Mouse (Mus musculus) ES-Bruce4 (cell line): ENCODE results near the gene Zc3h18. TPM values are rescaled to one million over a fixed set of nuclear protein-coding genes. Genes with fewer than 3 reads are reported as not detected.

Source experiments
- H3K27ac ChIP-seq: 2 replicates; pipeline ENCODE4 v1.5.1; 2012; ENCODE audit warnings: low read length, inconsistent platforms; ENCODE audit not compliant: insufficient read depth
- H3K27me3 ChIP-seq: 2 replicates; pipeline ENCODE4 v1.6.1; 2012; ENCODE audit warnings: mild to moderate bottlenecking, low read length, inconsistent platforms; ENCODE audit not compliant: control insufficient read depth, poor library complexity, insufficient read depth, severe bottlenecking
- H3K36me3 ChIP-seq: 2 replicates; pipeline ENCODE4 v1.6.1; 2012; ENCODE audit warnings: inconsistent platforms, mild to moderate bottlenecking, low read length, moderate library complexity; ENCODE audit not compliant: control insufficient read depth, poor library complexity, insufficient read depth, severe bottlenecking
- H3K4me1 ChIP-seq: one replicate; pipeline ENCODE4 v1.8.1; 2011; ENCODE audit warnings: low read length; ENCODE audit not compliant: control insufficient read depth, insufficient read depth
- H3K4me3 ChIP-seq: 2 replicates; pipeline ENCODE4 v1.5.1; 2011; ENCODE audit warnings: low read depth, mild to moderate bottlenecking, low read length
- H3K9ac ChIP-seq: 2 replicates; pipeline ENCODE4 v1.6.1; 2012; ENCODE audit warnings: low read depth, mild to moderate bottlenecking, inconsistent platforms; ENCODE audit not compliant: poor library complexity, severe bottlenecking
- H3K9me3 ChIP-seq: replicated peaks from 2 replicates; pipeline ENCODE4 v1.6.1; 2012; ENCODE audit warnings: mild to moderate bottlenecking, low read length, inconsistent platforms; ENCODE audit not compliant: control insufficient read depth, poor library complexity, insufficient read depth, severe bottlenecking
- CTCF ChIP-seq: IDR thresholded peaks from one replicate; pipeline ENCODE4 v1.8.1; 2011; ENCODE audit warnings: low read depth, low read length
- EP300 ChIP-seq: IDR thresholded peaks from 2 replicates; pipeline ENCODE4 v1.6.1; 2011; ENCODE audit warnings: low read depth, low read length; ENCODE audit not compliant: insufficient read depth
- POLR2A ChIP-seq: IDR thresholded peaks from one replicate; pipeline ENCODE4 v1.8.1; 2011; ENCODE audit warnings: low read length; ENCODE audit not compliant: insufficient read depth
- polyA plus RNA-seq: library from polyadenylated mRNA; stranded (reverse); fragments of >200 nt; gene quantifications from 2 replicates; pipeline ENCODE4 v1.2.4, GENCODE M21; 2011; ENCODE audit warnings: low read depth; ENCODE audit not compliant: missing spikeins, insufficient read depth, insufficient read length

Gene Zc3h18
- polyA plus RNA-seq, 1 experiment = 67.2 TPM

DNA sequence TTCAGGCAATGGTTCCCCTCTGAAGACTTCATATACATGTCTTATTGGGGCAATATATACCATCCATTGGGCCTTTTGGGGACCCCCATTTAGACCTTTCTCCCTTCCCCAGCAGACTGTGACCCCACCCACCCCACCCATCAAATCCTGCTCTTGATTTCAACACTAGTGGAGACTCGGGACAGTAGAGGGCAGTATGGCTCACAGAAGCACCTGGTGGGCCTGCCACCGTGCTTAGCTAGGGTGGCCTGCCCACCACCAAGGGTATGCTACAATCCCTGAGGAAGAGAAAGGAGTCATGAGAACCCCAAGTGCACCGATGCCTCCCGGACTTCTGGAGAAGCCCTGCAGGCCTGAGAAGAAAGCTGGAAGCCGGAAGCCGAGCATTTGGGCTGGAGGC lies 37.6 kb upstream of the Zc3h18 start:
- TF ChIP-seq EP300 (no peak), CTCF (peak; percentile 65)
- Histone ChIP-seq H3K27me3 (peaks cover 4% of the 10 kb centered on the region; the same call in 1 of the 2 replicates), H3K4me3 (no peak overlapping the region), H3K4me1 (no peaks in the 10 kb centered on the region), H3K9me3 (no peaks in the 10 kb centered on the region), H3K9ac (no peak overlapping the region), H3K36me3 (no peaks in the 10 kb centered on the region), H3K27ac (no peak overlapping the region)

DNA sequence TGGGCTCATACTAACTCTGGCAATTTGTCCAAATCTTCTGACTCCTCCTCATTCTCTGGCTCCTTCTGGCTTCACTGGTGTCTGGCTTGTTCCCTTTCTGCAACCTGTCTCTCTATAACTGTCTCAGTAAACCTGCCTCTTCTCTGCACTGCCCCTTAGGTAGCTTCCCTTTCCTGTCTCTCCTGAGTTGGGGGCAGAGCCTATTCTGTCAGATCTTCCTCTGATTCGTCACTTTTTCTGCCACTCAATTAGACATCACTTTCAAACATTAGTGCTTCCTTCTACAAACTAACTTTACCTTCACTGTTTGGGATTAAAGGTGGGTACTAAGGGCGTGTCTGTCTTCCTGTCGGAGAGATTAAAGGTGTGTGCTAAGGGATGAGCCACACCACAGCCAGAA lies 35.6 kb upstream of the Zc3h18 start:
- Histone ChIP-seq H3K9ac (no peak overlapping the region), H3K27me3 (peaks cover 4% of the 10 kb centered on the region; the same call in 1 of the 2 replicates), H3K9me3 (no peaks in the 10 kb centered on the region), H3K27ac (no peak overlapping the region), H3K36me3 (no peaks in the 10 kb centered on the region), H3K4me1 (peaks cover 4% of the 10 kb centered on the region), H3K4me3 (no peak overlapping the region)
- no peak for TF ChIP-seq POLR2A
- TF ChIP-seq EP300 = no peak
- no peak for TF ChIP-seq CTCF

GRCm38 (mm10) chr8:122341790-122342189 lies 34.6 kb upstream of the Zc3h18 start:
- Histone ChIP-seq H3K27me3 (peaks cover 1% of the 10 kb centered on the region; the same call in 1 of the 2 replicates), H3K9me3 (no peaks in the 10 kb centered on the region), H3K27ac (no peak overlapping the region), H3K9ac (no peak overlapping the region), H3K4me1 (peaks cover 4% of the 10 kb centered on the region), H3K36me3 (no peaks in the 10 kb centered on the region), H3K4me3 (no peak overlapping the region)
- TF ChIP-seq EP300 = no peak
- TF ChIP-seq POLR2A = no peak
- TF ChIP-seq CTCF = no peak

GRCm38 (mm10) chr8:122342362-122342761 lies 34.0 kb upstream of the Zc3h18 start:
- no peak for TF ChIP-seq POLR2A
- TF ChIP-seq CTCF = no peak
- no peak overlapping the region for H3K9ac ChIP-seq
- no peaks in the 10 kb centered on the region for H3K9me3 ChIP-seq
- no peaks in the 10 kb centered on the region for H3K36me3 ChIP-seq
- H3K4me3 ChIP-seq = no peak overlapping the region
- H3K4me1 ChIP-seq = peaks cover 4% of the 10 kb centered on the region
- no peaks in the 10 kb centered on the region for H3K27me3 ChIP-seq
- no peak overlapping the region for H3K27ac ChIP-seq

GRCm38 (mm10) chr8:122342806-122343209 lies 33.6 kb upstream of the Zc3h18 start:
- TF ChIP-seq POLR2A (no peak), EP300 (no peak), CTCF (no peak)
- no peak overlapping the region for H3K9ac ChIP-seq
- no peak overlapping the region for H3K4me3 ChIP-seq
- H3K9me3 ChIP-seq = no peaks in the 10 kb centered on the region
- H3K36me3 ChIP-seq = no peaks in the 10 kb centered on the region
- peaks cover 4% of the 10 kb centered on the region for H3K4me1 ChIP-seq
- H3K27me3 ChIP-seq = no peaks in the 10 kb centered on the region
- H3K27ac ChIP-seq = no peak overlapping the region

DNA sequence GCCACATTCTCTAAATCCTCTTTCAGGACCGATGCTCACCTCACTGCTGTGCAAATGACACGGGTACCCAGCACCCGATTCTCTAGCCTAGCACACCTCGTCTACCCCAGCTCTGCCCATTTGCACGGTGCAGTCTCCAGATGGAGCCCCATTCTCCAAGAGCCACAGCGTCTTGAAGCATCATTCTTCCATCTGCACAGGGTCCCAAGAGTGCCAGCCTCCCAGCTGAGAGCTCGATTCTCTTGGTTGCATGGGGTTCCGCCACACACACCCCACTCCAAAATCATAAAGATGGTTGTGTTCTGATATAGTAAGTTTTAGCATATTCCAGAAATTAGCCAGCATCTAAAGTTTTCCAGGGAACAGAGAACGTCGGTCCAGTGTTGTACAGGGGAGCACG lies 33.1 kb upstream of the Zc3h18 start:
- H3K4me1 ChIP-seq = peaks cover 4% of the 10 kb centered on the region
- no peaks in the 10 kb centered on the region for H3K36me3 ChIP-seq
- no peaks in the 10 kb centered on the region for H3K9me3 ChIP-seq
- H3K9ac ChIP-seq = peak overlapping the region; percentile 38
- peak overlapping the region; percentile 9; the same call in 1 of the 2 replicates for H3K27ac ChIP-seq
- H3K4me3 ChIP-seq = peak overlapping the region; percentile 37
- no peaks in the 10 kb centered on the region for H3K27me3 ChIP-seq
- TF ChIP-seq POLR2A = no peak
- TF ChIP-seq EP300 = no peak
- no peak for TF ChIP-seq CTCF
